Mouse (Mus musculus) stomach, postnatal 0 days (tissue): ENCODE data around the gene Arih2.

Source experiments
- CTCF ChIP-seq: IDR thresholded peaks from 2 replicates; pipeline ENCODE4 v1.5.1; 2016; ENCODE audit warnings: antibody characterized with exemption, low read depth, mild to moderate bottlenecking, moderate library complexity
- EP300 ChIP-seq: optimal IDR thresholded peaks from 2 replicates; pipeline ENCODE3; 2016; ENCODE audit warnings: antibody characterized with exemption

DNA sequence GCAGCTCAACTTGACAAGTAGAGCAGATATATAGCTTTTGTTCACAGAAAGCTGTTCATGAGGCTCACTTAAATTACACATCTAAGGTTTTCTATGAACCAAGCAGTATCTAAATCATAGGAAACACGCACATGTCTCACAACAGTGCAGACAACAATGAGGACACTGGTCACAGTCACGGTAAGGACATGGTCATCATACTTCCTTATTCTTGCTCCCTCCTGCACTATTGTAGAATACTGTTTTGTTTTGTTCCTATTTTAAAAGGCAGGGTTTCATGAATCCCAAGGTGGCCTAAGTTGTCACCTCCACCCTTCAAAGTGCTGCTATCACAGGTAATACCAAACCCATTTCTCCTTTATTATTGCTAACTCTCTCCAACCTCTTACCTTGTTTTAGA is 9.4 kb downstream of the Arih2 start:
- TF ChIP-seq CTCF (no peak), EP300 (no peak)
